In genomic region chr5:46020175-46020574, GRCm38 (mm10) we compare ENCODE assay signal across 16 mouse cellular contexts.
"Had no signal": no experiment of that assay in that cellular context is flagged by ENCODE, and none has a peak within 500 bp of the region (broad histone marks: within the 10 kb centered on the region; RNA-seq: fewer than 3 reads in every experiment).

No protein-coding gene starts in this region.

- DNase-seq: retina, postnatal 1 day; right cerebral cortex, adult 18-20 months; right cerebral cortex, postnatal 14 days; right cerebral cortex, postnatal 25 days; right cerebral cortex, postnatal 4 days; spleen, adult 18-20 months; thymus, adult 18-20 months; thymus, adult 2 months; thymus, postnatal 14 days; thymus, postnatal 25 days; thymus, postnatal 36 days; thymus, postnatal 4 days had no signal

- H3K27ac ChIP-seq: neural tube, embryonic 13.5 days; neural tube, embryonic 15.5 days; stomach, embryonic 15.5 days; stomach, postnatal 0 days had no signal

- H3K9me3 ChIP-seq: neural tube, embryonic 13.5 days; neural tube, embryonic 15.5 days; stomach, embryonic 15.5 days had no signal

- H3K4me3 ChIP-seq: neural tube, embryonic 13.5 days; neural tube, embryonic 15.5 days; stomach, embryonic 15.5 days had no signal

- H3K9ac ChIP-seq: neural tube, embryonic 13.5 days; neural tube, embryonic 15.5 days; stomach, embryonic 15.5 days had no signal

- H3K36me3 ChIP-seq: neural tube, embryonic 13.5 days; neural tube, embryonic 15.5 days; stomach, embryonic 15.5 days had no signal

- H3K4me2 ChIP-seq: neural tube, embryonic 13.5 days; neural tube, embryonic 15.5 days; stomach, embryonic 15.5 days had no signal

- H3K27me3 ChIP-seq: neural tube, embryonic 13.5 days; neural tube, embryonic 15.5 days; stomach, embryonic 15.5 days had no signal

- H3K4me1 ChIP-seq: stomach, embryonic 15.5 days had no signal
